Mouse (Mus musculus): ENCODE results near the gene Cyp3a25. TPM values are rescaled to one million over a fixed set of nuclear protein-coding genes. Genes with fewer than 3 reads are reported as not detected.

The Cyp3a25 gene
- total RNA-seq (2023; ENCODE audit: inconsistent age): not detected in 4 replicates

DNA sequence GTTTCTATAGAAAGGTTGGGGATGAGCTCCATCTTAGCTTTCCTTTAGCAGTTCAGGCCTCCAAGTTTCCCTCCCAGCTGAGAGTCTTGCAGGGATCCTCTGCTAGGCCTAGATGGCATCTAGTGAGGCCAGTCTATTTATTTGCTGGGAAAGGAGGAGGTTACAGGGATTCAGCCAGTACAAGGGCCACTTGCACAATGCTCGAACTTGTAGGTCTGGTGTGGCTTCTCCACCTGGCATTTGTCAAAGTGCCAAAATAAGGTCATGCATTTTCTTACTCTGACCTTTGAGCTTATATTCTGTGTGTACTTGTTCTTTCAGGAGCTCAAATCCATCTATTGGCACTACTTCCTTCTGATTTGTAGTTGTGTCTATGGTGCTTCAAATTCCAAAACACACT, at the start of gene Cyp3a25:
Cyp3a25 (minus strand) TSS at position 110 of the 400 bp plus-strand sequence.

Other genes with a start within 250 kb of the Cyp3a25 start
- gene Cyp3a44, start 203.7 kb downstream of the Cyp3a25 start, total RNA-seq (2023; ENCODE audit: inconsistent age): not detected in 4 replicates
- gene Cyp3a11, start 129.7 kb downstream of the Cyp3a25 start, total RNA-seq (2023; ENCODE audit: inconsistent age): not detected in 4 replicates
- not detected in 4 replicates for gene Cyp3a59, start 69.6 kb upstream of the Cyp3a25 start, total RNA-seq (2023; ENCODE audit: inconsistent age)
- not detected in 4 replicates for gene Gm5565, start 150.9 kb upstream of the Cyp3a25 start, total RNA-seq (2023; ENCODE audit: inconsistent age)
- gene Gm6309, start 161.1 kb upstream of the Cyp3a25 start, total RNA-seq (2023; ENCODE audit: inconsistent age): not detected in 4 replicates
- gene 1700001J03Rik, start 175.7 kb upstream of the Cyp3a25 start, total RNA-seq (2023; ENCODE audit: inconsistent age): 1.00 to 3.0 TPM (median 2.8 TPM) in 3 of 4 replicates, not detected in the other
- 37.5 to 39.3 TPM (median 39.0 TPM) in 4 replicates for gene Rnf6, start 211.9 kb upstream of the Cyp3a25 start, total RNA-seq (2023; ENCODE audit: inconsistent age)
- 46.7 to 55.9 TPM (median 52.3 TPM) in 4 replicates for gene Cdk8, start 221.6 kb upstream of the Cyp3a25 start, total RNA-seq (2023; ENCODE audit: inconsistent age)